Mouse (Mus musculus): ENCODE data around the gene Csf2rb. TPM values are rescaled to one million over a fixed set of nuclear protein-coding genes. Genes with fewer than 3 reads are reported as not detected.
"Not testable (repeated sequence)": the region's sequence is repeated elsewhere in the genome, so short reads cannot be mapped to it uniquely, and the experiment has no call there.

Gene Csf2rb
- polyA plus RNA-seq, 1 experiment from 2014 or later: 0.89 TPM

DNA sequence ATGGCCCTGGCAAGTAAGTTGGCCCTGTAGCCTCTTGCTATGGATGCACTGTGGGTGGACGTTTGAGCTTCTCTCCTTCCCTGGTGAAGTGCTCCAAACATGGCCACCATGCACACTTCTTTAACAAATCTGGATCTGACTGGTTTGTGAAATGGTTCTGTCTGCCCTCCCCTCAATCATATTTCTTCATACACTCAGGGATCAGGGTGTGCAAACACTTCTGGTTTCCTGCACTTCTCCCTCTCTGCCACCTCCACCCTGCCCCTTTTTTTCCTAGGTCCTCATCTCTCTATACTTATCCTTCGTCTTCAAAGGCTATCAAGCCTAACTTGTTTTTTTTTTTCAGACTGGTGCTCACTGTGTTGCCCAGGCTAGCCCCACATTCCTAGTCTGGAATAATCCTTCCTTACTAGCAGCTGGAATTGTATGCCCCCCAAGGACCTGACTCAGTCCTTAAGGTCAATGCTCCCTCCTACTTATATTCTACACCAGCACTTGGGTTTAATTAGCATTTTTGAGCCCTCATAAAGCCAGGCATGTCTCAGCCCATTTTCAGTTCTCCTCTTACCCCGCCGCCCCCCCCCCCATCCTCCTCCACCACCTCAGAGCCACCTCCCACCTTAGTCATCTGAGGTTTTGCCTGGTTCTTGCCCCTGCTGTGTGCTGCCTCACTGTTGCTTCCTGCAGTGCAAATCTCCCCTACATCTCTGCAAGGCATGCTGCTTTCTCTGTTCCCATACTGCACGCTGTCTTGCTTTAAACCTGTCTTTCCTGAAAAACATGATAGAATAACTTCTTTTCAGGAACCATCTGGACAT is 6.2 kb downstream of the Csf2rb start:
- no peak overlapping the region for H3K4me2 ChIP-seq (replicated peaks; ENCODE audit: low read depth, low read length)
- no peak for ATAC-seq (ENCODE audit: low FRiP score, low TSS enrichment)
- H3K4me3 ChIP-seq (ENCODE audit: low read length): no peak overlapping the region
- H3K27me3 ChIP-seq (ENCODE audit: control insufficient read depth, insufficient read depth, low read length): no peaks in the 10 kb centered on the region
- WGBS: 78% methylated on average over 5 of the region's 5 CpGs
- H3K36me3 ChIP-seq (ENCODE audit: control insufficient read depth, insufficient read depth, low read length): no peaks in the 10 kb centered on the region
- no peaks in the 10 kb centered on the region for H3K4me1 ChIP-seq (ENCODE audit: control insufficient read depth, insufficient read depth, low read length)
- no peaks in the 10 kb centered on the region for H3K9me3 ChIP-seq (ENCODE audit: control insufficient read depth, low read length)
- no peak overlapping the region for H3K9ac ChIP-seq (ENCODE audit: low read depth, low read length)
- no peak overlapping the region for H3K27ac ChIP-seq (ENCODE audit: low read depth, low read length)

DNA sequence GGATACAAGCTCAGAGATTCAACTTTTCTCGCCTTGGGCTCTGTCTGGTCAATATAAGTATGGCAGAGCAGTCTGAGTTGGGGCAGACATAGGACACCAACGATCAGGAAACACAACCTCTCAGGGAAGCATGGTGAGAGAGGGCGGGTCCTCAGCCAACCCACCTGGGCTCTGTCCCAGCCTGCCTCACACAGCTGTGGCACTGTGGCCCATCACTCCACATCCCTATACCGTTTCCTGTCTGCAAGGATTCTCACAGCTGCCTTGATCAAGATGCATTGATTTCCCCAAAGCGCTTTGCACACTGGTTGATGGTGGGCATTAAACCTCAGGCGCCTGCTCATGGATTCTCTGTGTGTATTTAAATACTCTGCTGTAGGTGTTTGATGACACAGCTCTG is 7.4 kb downstream of the Csf2rb start:
- Histone ChIP-seq H3K36me3 (ENCODE audit: control insufficient read depth, insufficient read depth, low read length) (no peaks in the 10 kb centered on the region), H3K4me2 (replicated peaks; ENCODE audit: low read depth, low read length) (no peak overlapping the region), H3K27me3 (ENCODE audit: control insufficient read depth, insufficient read depth, low read length) (no peaks in the 10 kb centered on the region), H3K27ac (ENCODE audit: low read depth, low read length) (no peak overlapping the region), H3K4me3 (ENCODE audit: low read length) (no peak overlapping the region), H3K4me1 (ENCODE audit: control insufficient read depth, insufficient read depth, low read length) (no peaks in the 10 kb centered on the region), H3K9ac (ENCODE audit: low read depth, low read length) (no peak overlapping the region), H3K9me3 (ENCODE audit: control insufficient read depth, low read length) (no peaks in the 10 kb centered on the region)
- ATAC-seq (ENCODE audit: low FRiP score, low TSS enrichment): no peak
- WGBS: 74% methylated on average over 6 of the region's 6 CpGs

GRCm38 (mm10) chr15:78334380-78334779 is 8.8 kb downstream of the Csf2rb start:
- no peak overlapping the region for H3K4me2 ChIP-seq (replicated peaks; ENCODE audit: low read depth, low read length)
- no peaks in the 10 kb centered on the region for H3K27me3 ChIP-seq (ENCODE audit: control insufficient read depth, insufficient read depth, low read length)
- no peaks in the 10 kb centered on the region for H3K4me1 ChIP-seq (ENCODE audit: control insufficient read depth, insufficient read depth, low read length)
- H3K9ac ChIP-seq (ENCODE audit: low read depth, low read length): no peak overlapping the region
- no peak for ATAC-seq (ENCODE audit: low FRiP score, low TSS enrichment)
- WGBS: 73% methylated on average over 3 of the region's 3 CpGs
- H3K4me3 ChIP-seq (ENCODE audit: low read length): no peak overlapping the region
- no peaks in the 10 kb centered on the region for H3K36me3 ChIP-seq (ENCODE audit: control insufficient read depth, insufficient read depth, low read length)
- no peaks in the 10 kb centered on the region for H3K9me3 ChIP-seq (ENCODE audit: control insufficient read depth, low read length)
- H3K27ac ChIP-seq (ENCODE audit: low read depth, low read length): no peak overlapping the region

GRCm38 (mm10) chr15:78339627-78340423 is 14.3 kb downstream of the Csf2rb start:
- not testable (repeated sequence) for ATAC-seq (ENCODE audit: low FRiP score, low TSS enrichment); H3K4me1 ChIP-seq (ENCODE audit: control insufficient read depth, insufficient read depth, low read length); H3K9me3 ChIP-seq (ENCODE audit: control insufficient read depth, low read length); H3K36me3 ChIP-seq (ENCODE audit: control insufficient read depth, insufficient read depth, low read length); H3K4me3 ChIP-seq (ENCODE audit: low read length); H3K27ac ChIP-seq (ENCODE audit: low read depth, low read length); H3K9ac ChIP-seq (ENCODE audit: low read depth, low read length); H3K27me3 ChIP-seq (ENCODE audit: control insufficient read depth, insufficient read depth, low read length); H3K4me2 ChIP-seq (replicated peaks; ENCODE audit: low read depth, low read length)
- 32% methylated on average over 7 of the region's 7 CpGs for WGBS

- not testable (repeated sequence) for H3K4me1 ChIP-seq (ENCODE audit: control insufficient read depth, insufficient read depth, low read length); H3K9me3 ChIP-seq (ENCODE audit: control insufficient read depth, low read length); H3K27ac ChIP-seq (ENCODE audit: low read depth, low read length); H3K4me2 ChIP-seq (replicated peaks; ENCODE audit: low read depth, low read length); ATAC-seq (ENCODE audit: low FRiP score, low TSS enrichment); H3K9ac ChIP-seq (ENCODE audit: low read depth, low read length); H3K4me3 ChIP-seq (ENCODE audit: low read length); H3K36me3 ChIP-seq (ENCODE audit: control insufficient read depth, insufficient read depth, low read length); H3K27me3 ChIP-seq (ENCODE audit: control insufficient read depth, insufficient read depth, low read length)
- 72% methylated on average over 5 of the region's 7 CpGs for WGBS
These were observed 15.4 kb downstream of the Csf2rb start for GRCm38 (mm10) chr15:78340919-78341318.

DNA sequence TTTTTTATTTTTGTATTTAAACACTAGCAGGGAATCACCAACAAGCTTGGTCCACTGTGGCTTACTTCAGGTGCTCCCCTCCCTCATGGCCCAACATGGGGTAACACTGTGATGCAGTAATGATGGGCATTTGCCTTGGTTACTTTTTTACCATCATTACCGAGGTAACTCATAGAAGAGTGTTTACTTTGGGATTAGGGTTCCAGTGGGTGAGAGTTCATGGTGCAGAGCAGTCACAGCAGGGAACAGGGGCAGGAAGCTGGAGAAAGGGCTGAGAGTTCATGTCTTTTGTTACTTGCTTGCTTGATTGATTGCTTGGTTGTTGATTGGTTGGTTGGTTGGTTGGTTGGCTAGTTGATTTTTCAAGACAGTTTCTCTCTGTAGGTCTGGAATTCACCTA is 18.1 kb downstream of the Csf2rb start:
- Histone ChIP-seq H3K27me3 (ENCODE audit: control insufficient read depth, insufficient read depth, low read length) (no peaks in the 10 kb centered on the region), H3K4me3 (ENCODE audit: low read length) (no peak overlapping the region), H3K36me3 (ENCODE audit: control insufficient read depth, insufficient read depth, low read length) (no peaks in the 10 kb centered on the region), H3K9me3 (ENCODE audit: control insufficient read depth, low read length) (no peaks in the 10 kb centered on the region), H3K4me1 (ENCODE audit: control insufficient read depth, insufficient read depth, low read length) (no peaks in the 10 kb centered on the region), H3K9ac (ENCODE audit: low read depth, low read length) (no peak overlapping the region), H3K4me2 (replicated peaks; ENCODE audit: low read depth, low read length) (no peak overlapping the region), H3K27ac (ENCODE audit: low read depth, low read length) (no peak overlapping the region)
- no peak for ATAC-seq (ENCODE audit: low FRiP score, low TSS enrichment)
- WGBS: 4% methylated on average over 1 of the region's 1 CpGs

DNA sequence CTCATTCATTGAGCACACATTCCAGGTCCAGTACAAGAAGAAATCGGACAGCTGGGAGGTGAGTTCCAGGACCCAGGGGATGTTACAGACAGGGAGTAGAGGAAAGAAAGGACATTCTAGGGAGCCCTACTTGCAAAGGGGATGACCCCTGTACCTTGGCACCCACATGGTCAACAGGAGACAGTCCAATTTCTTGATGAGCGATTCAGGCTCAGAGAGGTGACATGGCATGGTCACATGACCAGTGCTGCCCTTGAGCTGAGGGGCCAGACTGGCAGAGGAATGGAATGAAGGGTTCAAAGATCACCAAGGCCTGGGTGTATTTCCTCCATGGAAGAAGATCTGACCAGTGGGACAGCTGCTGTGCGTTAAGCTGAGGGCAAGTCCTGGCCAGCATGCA is 19.0 kb downstream of the Csf2rb start:
- Histone ChIP-seq H3K4me2 (replicated peaks; ENCODE audit: low read depth, low read length) (no peak overlapping the region), H3K9me3 (ENCODE audit: control insufficient read depth, low read length) (no peaks in the 10 kb centered on the region), H3K27ac (ENCODE audit: low read depth, low read length) (no peak overlapping the region), H3K4me1 (ENCODE audit: control insufficient read depth, insufficient read depth, low read length) (no peaks in the 10 kb centered on the region), H3K4me3 (ENCODE audit: low read length) (no peak overlapping the region), H3K27me3 (ENCODE audit: control insufficient read depth, insufficient read depth, low read length) (no peaks in the 10 kb centered on the region), H3K36me3 (ENCODE audit: control insufficient read depth, insufficient read depth, low read length) (no peaks in the 10 kb centered on the region), H3K9ac (ENCODE audit: low read depth, low read length) (no peak overlapping the region)
- 91% methylated on average over 3 of the region's 3 CpGs for WGBS
- ATAC-seq (ENCODE audit: low FRiP score, low TSS enrichment): no peak

GRCm38 (mm10) chr15:78351586-78352165 is 26.1 kb downstream of the Csf2rb start:
- Histone ChIP-seq H3K27ac (ENCODE audit: low read depth, low read length) (no peak overlapping the region), H3K4me1 (ENCODE audit: control insufficient read depth, insufficient read depth, low read length) (no peaks in the 10 kb centered on the region), H3K27me3 (ENCODE audit: control insufficient read depth, insufficient read depth, low read length) (no peaks in the 10 kb centered on the region), H3K4me3 (ENCODE audit: low read length) (no peak overlapping the region), H3K4me2 (replicated peaks; ENCODE audit: low read depth, low read length) (no peak overlapping the region), H3K36me3 (ENCODE audit: control insufficient read depth, insufficient read depth, low read length) (no peaks in the 10 kb centered on the region), H3K9ac (ENCODE audit: low read depth, low read length) (no peak overlapping the region), H3K9me3 (ENCODE audit: control insufficient read depth, low read length) (no peaks in the 10 kb centered on the region)
- ATAC-seq (ENCODE audit: low FRiP score, low TSS enrichment): no peak
- WGBS: 58% methylated on average over 3 of the region's 3 CpGs

DNA sequence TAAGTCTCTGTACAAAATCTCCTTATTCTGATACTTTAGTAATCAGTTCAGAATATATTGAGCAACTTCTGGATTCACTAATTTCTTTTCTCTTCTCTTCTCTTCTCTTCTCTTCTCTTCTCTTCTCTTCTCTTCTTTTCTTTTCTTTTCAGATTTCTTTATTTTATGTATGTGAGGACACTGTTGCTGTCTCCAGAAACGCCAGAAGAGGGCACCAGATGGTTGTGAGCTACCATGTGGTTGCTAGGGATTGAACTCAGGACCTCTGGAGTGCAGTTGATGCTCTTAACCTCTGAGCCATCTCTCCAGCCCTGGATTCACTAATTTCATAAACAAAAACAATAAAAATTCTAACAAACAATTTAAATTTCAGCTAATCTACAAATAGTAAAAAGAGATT is 29.4 kb downstream of the Csf2rb start:
- WGBS: 0% methylated on average over 1 of the region's 1 CpGs
- no peaks in the 10 kb centered on the region for H3K9me3 ChIP-seq (ENCODE audit: control insufficient read depth, low read length)
- no peaks in the 10 kb centered on the region for H3K36me3 ChIP-seq (ENCODE audit: control insufficient read depth, insufficient read depth, low read length)
- H3K4me1 ChIP-seq (ENCODE audit: control insufficient read depth, insufficient read depth, low read length): no peaks in the 10 kb centered on the region
- H3K9ac ChIP-seq (ENCODE audit: low read depth, low read length): no peak overlapping the region
- no peak overlapping the region for H3K27ac ChIP-seq (ENCODE audit: low read depth, low read length)
- no peak overlapping the region for H3K4me3 ChIP-seq (ENCODE audit: low read length)
- H3K27me3 ChIP-seq (ENCODE audit: control insufficient read depth, insufficient read depth, low read length): no peaks in the 10 kb centered on the region
- ATAC-seq (ENCODE audit: low FRiP score, low TSS enrichment): no peak
- no peak overlapping the region for H3K4me2 ChIP-seq (replicated peaks; ENCODE audit: low read depth, low read length)

Measured in kidney, embryonic 14.5 days (tissue).